Mouse (Mus musculus) leukemia stem cell, adult 10-12 weeks (primary cell): ENCODE data around the gene Ddx6. TPM values are rescaled to one million over a fixed set of nuclear protein-coding genes. Genes with fewer than 3 reads are reported as not detected.

Experiments
- polyA plus RNA-seq: library from polyadenylated mRNA; stranded (reverse); fragments of >175 nt; gene quantifications from 2 replicates; pipeline ENCODE4 v1.2.3, GENCODE M21; 2012; ENCODE audit warnings: low replicate concordance

Ddx6 gene
- 30.0 and 54.1 TPM in 2 replicates for polyA plus RNA-seq

DNA sequence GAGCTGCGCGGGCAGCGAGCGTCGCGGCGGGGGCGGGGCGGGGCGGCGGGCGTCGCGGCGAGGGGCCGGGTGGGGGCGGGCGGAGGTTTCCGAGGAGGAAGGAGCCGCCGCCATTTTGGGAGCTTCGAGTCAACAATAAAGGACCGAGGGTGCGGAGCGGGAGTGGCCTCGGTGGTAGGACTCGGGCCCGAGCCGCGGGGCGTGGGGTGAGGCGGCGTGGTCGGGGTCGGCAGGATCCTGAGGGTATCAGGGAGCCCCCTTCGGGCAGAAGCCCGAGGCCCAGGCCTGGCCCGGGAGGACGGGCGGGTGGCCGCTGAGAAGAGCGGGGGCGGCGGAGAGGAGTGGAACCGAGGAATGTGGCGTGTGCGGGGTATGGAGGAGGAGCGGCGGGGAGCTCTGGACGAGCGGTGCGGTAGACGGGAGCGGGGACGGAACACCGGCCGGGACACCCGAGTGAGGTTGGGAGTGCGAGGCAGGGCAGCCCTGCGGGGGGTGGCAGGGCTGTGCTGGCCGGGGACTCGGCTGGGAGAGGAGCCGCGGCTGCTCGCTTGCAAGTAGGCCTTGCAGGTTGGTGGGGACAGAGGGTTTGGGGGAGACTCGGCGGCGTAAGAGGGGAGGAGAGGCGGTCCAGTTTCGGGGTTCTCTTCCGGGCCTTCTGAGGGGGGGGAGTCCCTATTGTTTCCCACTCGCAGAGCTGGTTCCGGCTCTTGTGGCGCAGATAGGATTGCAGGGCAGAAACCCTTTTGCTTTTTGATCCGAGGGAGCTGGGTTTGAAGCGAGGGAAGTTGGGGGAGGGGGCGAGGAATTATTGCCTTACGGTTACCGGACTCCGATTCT, at the start of gene Ddx6:
TSS of gene Ddx6 (plus strand) at position 114 of the 837 bp plus-strand sequence.

DNA sequence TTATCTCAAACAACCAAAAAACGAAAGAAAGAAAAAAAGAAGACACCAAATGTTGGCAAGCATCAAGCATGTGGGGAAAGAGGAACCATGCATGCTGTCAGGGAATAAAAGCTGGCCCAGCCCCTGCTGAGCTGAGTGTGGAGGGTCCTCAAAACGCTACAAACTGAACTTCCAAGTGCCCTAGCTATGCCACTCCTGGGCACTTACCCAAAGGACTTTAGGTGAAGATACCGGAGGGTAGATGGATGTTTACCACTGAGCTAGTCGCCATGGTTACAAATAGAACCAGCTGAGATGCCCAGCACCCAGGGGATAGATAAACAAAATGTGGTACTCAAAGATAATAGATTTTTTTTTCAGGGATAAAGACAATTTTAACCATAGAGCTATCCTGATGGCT, 43.1 kb upstream of the Ddx6 start, which contains the start of gene Cxcr5:
TSS of gene Cxcr5 (minus strand) at position 281 of the 400 bp plus-strand sequence.

DNA sequence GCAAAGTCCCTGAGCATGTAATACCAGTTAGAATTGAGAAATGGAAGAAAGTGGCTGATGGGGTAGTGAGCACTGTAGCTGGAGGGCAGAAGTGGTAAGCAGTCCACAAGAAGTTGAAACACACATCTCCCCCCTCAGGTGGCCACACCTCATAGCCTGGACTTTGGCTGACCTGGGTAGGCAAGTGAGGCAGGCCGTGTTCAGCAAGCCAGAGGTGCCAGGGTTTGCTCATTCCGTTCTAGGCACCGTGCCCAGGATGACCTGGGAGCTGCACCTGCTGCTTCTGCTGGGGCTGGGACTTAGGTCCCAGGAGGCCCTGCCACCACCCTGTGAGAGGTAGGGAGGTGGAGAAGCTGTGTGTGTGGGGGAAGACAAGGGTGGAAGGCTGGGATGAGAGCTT, 68.3 kb downstream of the Ddx6 start, which contains the start of gene Treh:
TSS of gene Treh (plus strand) at position 229 of the 400 bp plus-strand sequence.

Other genes with a start within 250 kb of the Ddx6 start
- 7.8 and 11.3 TPM in 2 replicates for gene Vps11, start 243.2 kb upstream of the Ddx6 start, polyA plus RNA-seq
- gene Hyou1, start 225.4 kb upstream of the Ddx6 start, polyA plus RNA-seq = 25.8 and 40.4 TPM in 2 replicates
- gene Slc37a4, start 208.0 kb upstream of the Ddx6 start, polyA plus RNA-seq = 10.4 and 13.2 TPM in 2 replicates
- 48.9 and 50.6 TPM in 2 replicates for gene Rps25, start 197.8 kb upstream of the Ddx6 start, polyA plus RNA-seq
- gene Trappc4, start 197.3 kb upstream of the Ddx6 start, polyA plus RNA-seq = 5.6 and 13.4 TPM in 2 replicates
- 10.2 and 37.1 TPM in 2 replicates for gene Ccdc84, start 186.3 kb upstream of the Ddx6 start, polyA plus RNA-seq
- gene Foxr1, start 163.8 kb upstream of the Ddx6 start, polyA plus RNA-seq = 1.5 TPM in 1 of 2 replicates, not detected in the other
- gene Upk2, start 149.9 kb upstream of the Ddx6 start, polyA plus RNA-seq = not detected in 2 replicates
- 36.8 and 56.9 TPM in 2 replicates for gene Bcl9l, start 122.1 kb upstream of the Ddx6 start, polyA plus RNA-seq
- 2.1 and 9.7 TPM in 2 replicates for gene Cxcr5, start 43.0 kb upstream of the Ddx6 start, polyA plus RNA-seq
- gene Treh, start 68.3 kb downstream of the Ddx6 start, polyA plus RNA-seq = not detected in 2 replicates
- gene Phldb1, start 130.3 kb downstream of the Ddx6 start, polyA plus RNA-seq = 67.2 and 68.9 TPM in 2 replicates
- gene Arcn1, start 163.0 kb downstream of the Ddx6 start, polyA plus RNA-seq = 8.9 and 12.4 TPM in 2 replicates
- 1.4 and 5.6 TPM in 2 replicates for gene Ift46, start 163.0 kb downstream of the Ddx6 start, polyA plus RNA-seq
- gene Tmem25, start 194.4 kb downstream of the Ddx6 start, polyA plus RNA-seq = 0.14 TPM in 1 of 2 replicates, not detected in the other
- 1.9 TPM in 1 of 2 replicates, not detected in the other for gene Ttc36, start 198.2 kb downstream of the Ddx6 start, polyA plus RNA-seq